Mouse (Mus musculus) megakaryocyte, embryonic 14.5 days (primary cell): ENCODE results near the gene Utrn.

Experiments
- FLI1 ChIP-seq: IDR thresholded peaks from 2 replicates; pipeline ENCODE4 v1.6.1; 2012; ENCODE audit warnings: low read length, inconsistent platforms, mixed read lengths
- GATA1 ChIP-seq: IDR thresholded peaks from 3 replicates; pipeline ENCODE4 v1.6.1; 2012; ENCODE audit warnings: mixed read lengths, low read length, inconsistent platforms, borderline replicate concordance

GRCm38 (mm10) chr10:12837636-12838035 is 31.5 kb downstream of the Utrn start:
- TF ChIP-seq GATA1 (no peak), FLI1 (no peak)
